Mouse (Mus musculus): ENCODE results near the gene Dhps. TPM values are rescaled to one million over a fixed set of nuclear protein-coding genes. Genes with fewer than 3 reads are reported as not detected.

Gene Dhps
- polyA plus RNA-seq, 1 experiment from 2014 or later: 88.8 TPM

DNA sequence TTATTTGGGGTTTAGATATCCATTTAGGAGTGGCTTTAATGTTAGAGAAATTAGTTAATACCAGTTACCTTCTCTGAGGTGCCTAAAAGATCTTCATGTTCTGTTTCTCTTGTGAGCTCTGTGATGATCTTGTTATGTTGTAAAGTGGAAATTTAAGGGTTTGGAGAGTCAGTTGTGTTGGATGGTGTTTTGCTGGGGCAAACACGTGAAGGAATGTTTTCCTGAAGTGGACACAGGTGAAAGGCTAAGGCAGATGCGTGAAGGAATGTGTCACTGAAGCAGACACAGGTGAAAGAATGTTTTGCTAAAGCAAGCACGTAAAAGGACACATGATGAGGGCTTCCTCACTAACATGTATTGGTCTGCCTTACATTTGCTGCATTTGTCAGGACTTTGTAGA is 51.4 kb downstream of the Dhps start, which contains the start of gene Zfp791:
Zfp791 (minus strand) TSS at position 101 of the 400 bp plus-strand sequence.
- 83% methylated on average over 3 of the region's 3 CpGs for WGBS
- no peak within 1 kb of the TSS for H3K4me3 ChIP-seq (replicated peaks; ENCODE audit: low read depth, low read length)

GRCm38 (mm10) chr8:85123691-85124090 is 52.1 kb downstream of the Dhps start:
- H3K9ac ChIP-seq (replicated peaks; ENCODE audit: low read length): no peak overlapping the region
- no peak overlapping the region for H3K27ac ChIP-seq (replicated peaks; ENCODE audit: low read depth, low read length)
- no peak for DNase-seq
- ATAC-seq (ENCODE audit: low FRiP score, low TSS enrichment): no peak
- WGBS: 93% methylated on average over 8 of the region's 8 CpGs
- no peaks in the 10 kb centered on the region for H3K27me3 ChIP-seq (ENCODE audit: control insufficient read depth, insufficient read depth, low read length)
- H3K4me1 ChIP-seq (ENCODE audit: control insufficient read depth, insufficient read depth, low read length): no peaks in the 10 kb centered on the region
- no peaks in the 10 kb centered on the region for H3K9me3 ChIP-seq (ENCODE audit: control insufficient read depth, low read length)
- no peaks in the 10 kb centered on the region for H3K36me3 ChIP-seq (ENCODE audit: control insufficient read depth, insufficient read depth, low read length)
- H3K4me2 ChIP-seq (ENCODE audit: low read length): no peak overlapping the region
- H3K4me3 ChIP-seq (replicated peaks; ENCODE audit: low read depth, low read length): no peak overlapping the region

More for the DNA sequence above, 51.4 kb downstream of the Dhps start, which contains the start of gene Zfp791:
- no peak for ATAC-seq (ENCODE audit: low FRiP score, low TSS enrichment)
- no peak for DNase-seq
- Histone ChIP-seq H3K27ac (replicated peaks; ENCODE audit: low read depth, low read length) (no peak within 1 kb of the TSS), H3K36me3 (ENCODE audit: control insufficient read depth, insufficient read depth, low read length) (no peaks in the 10 kb centered on the region), H3K4me1 (ENCODE audit: control insufficient read depth, insufficient read depth, low read length) (no peaks in the 10 kb centered on the region), H3K9ac (replicated peaks; ENCODE audit: low read length) (no peak within 1 kb of the TSS), H3K9me3 (ENCODE audit: control insufficient read depth, low read length) (no peaks in the 10 kb centered on the region), H3K4me2 (ENCODE audit: low read length) (no peak within 1 kb of the TSS), H3K27me3 (ENCODE audit: control insufficient read depth, insufficient read depth, low read length) (no peaks in the 10 kb centered on the region)

Small RNA genes within 50 kb of the gene (microRNA-seq; reads per million reads assigned to microRNA genes)
- gene Gm23388 (0.88 reads per million), gene Mir7070 (2.4 reads per million, percentile 15 among the genes with 10 or more reads in this experiment)

Other genes with a start within 250 kb of the Dhps start
- gene Dand5, start 248.9 kb upstream of the Dhps start, polyA plus RNA-seq (2014; fragmentation: Nextera tagmentation; extraction: Ambion mirVana): 9.9 and 12.7 TPM in 2 replicates
- gene Gadd45gip1, start 240.2 kb upstream of the Dhps start, polyA plus RNA-seq (2014; fragmentation: Nextera tagmentation; extraction: Ambion mirVana): 32.7 and 35.8 TPM in 2 replicates
- gene Rad23a, start 231.1 kb upstream of the Dhps start, polyA plus RNA-seq (2014; fragmentation: Nextera tagmentation; extraction: Ambion mirVana): 83.4 and 84.3 TPM in 2 replicates
- 434 and 525 TPM in 2 replicates for gene Calr, start 224.8 kb upstream of the Dhps start, polyA plus RNA-seq (2014; fragmentation: Nextera tagmentation; extraction: Ambion mirVana)
- gene Farsa, start 214.8 kb upstream of the Dhps start, polyA plus RNA-seq (2014; fragmentation: Nextera tagmentation; extraction: Ambion mirVana): 95.6 and 111 TPM in 2 replicates
- 17.4 and 27.4 TPM in 2 replicates for gene Syce2, start 199.6 kb upstream of the Dhps start, polyA plus RNA-seq (2014; fragmentation: Nextera tagmentation; extraction: Ambion mirVana)
- gene Gcdh, start 177.8 kb upstream of the Dhps start, polyA plus RNA-seq (2014; fragmentation: Nextera tagmentation; extraction: Ambion mirVana): 22.4 and 25.9 TPM in 2 replicates
- gene Klf1, start 169.8 kb upstream of the Dhps start, polyA plus RNA-seq (2014; fragmentation: Nextera tagmentation; extraction: Ambion mirVana): 0.19 and 0.63 TPM in 2 replicates
- gene Dnase2a, start 163.2 kb upstream of the Dhps start, polyA plus RNA-seq (2014; fragmentation: Nextera tagmentation; extraction: Ambion mirVana): 4.0 and 5.4 TPM in 2 replicates
- 69.5 and 69.9 TPM in 2 replicates for gene Mast1, start 134.4 kb upstream of the Dhps start, polyA plus RNA-seq (2014; fragmentation: Nextera tagmentation; extraction: Ambion mirVana)
- gene Rtbdn, start 124.8 kb upstream of the Dhps start, polyA plus RNA-seq (2014; fragmentation: Nextera tagmentation; extraction: Ambion mirVana): 0.99 and 1.4 TPM in 2 replicates
- not detected in 2 replicates for gene Gm49661, start 102.3 kb upstream of the Dhps start, polyA plus RNA-seq (2014; fragmentation: Nextera tagmentation; extraction: Ambion mirVana)
- gene Prdx2, start 102.2 kb upstream of the Dhps start, polyA plus RNA-seq (2014; fragmentation: Nextera tagmentation; extraction: Ambion mirVana): 1,531 and 1,588 TPM in 2 replicates
- 51.7 and 54.4 TPM in 2 replicates for gene Rnaseh2a, start 102.0 kb upstream of the Dhps start, polyA plus RNA-seq (2014; fragmentation: Nextera tagmentation; extraction: Ambion mirVana)
- gene Junb, start 93.0 kb upstream of the Dhps start, polyA plus RNA-seq (2014; fragmentation: Nextera tagmentation; extraction: Ambion mirVana): 4.3 and 5.7 TPM in 2 replicates
- 25.8 and 31.4 TPM in 2 replicates for gene Hook2, start 81.2 kb upstream of the Dhps start, polyA plus RNA-seq (2014; fragmentation: Nextera tagmentation; extraction: Ambion mirVana)
- not detected in 2 replicates for gene Best2, start 57.2 kb upstream of the Dhps start, polyA plus RNA-seq (2014; fragmentation: Nextera tagmentation; extraction: Ambion mirVana)
- 130 and 155 TPM in 2 replicates for gene Asna1, start 46.5 kb upstream of the Dhps start, polyA plus RNA-seq (2014; fragmentation: Nextera tagmentation; extraction: Ambion mirVana)
- gene Trir, start 44.9 kb upstream of the Dhps start, polyA plus RNA-seq (2014; fragmentation: Nextera tagmentation; extraction: Ambion mirVana): 157 and 191 TPM in 2 replicates
- gene Tnpo2, start 34.8 kb upstream of the Dhps start, polyA plus RNA-seq (2014; fragmentation: Nextera tagmentation; extraction: Ambion mirVana): 32.0 and 41.0 TPM in 2 replicates
- gene Fbxw9, start 11.7 kb upstream of the Dhps start, polyA plus RNA-seq (2014; fragmentation: Nextera tagmentation; extraction: Ambion mirVana): 65.0 and 80.9 TPM in 2 replicates
- gene Gm5741, start 3.8 kb upstream of the Dhps start, polyA plus RNA-seq (2014; fragmentation: Nextera tagmentation; extraction: Ambion mirVana): 1.7 TPM in 1 of 2 replicates, not detected in the other
- gene Wdr83os, start 9.0 kb downstream of the Dhps start, polyA plus RNA-seq (2014; fragmentation: Nextera tagmentation; extraction: Ambion mirVana): 141 and 154 TPM in 2 replicates
- gene Wdr83, start 9.5 kb downstream of the Dhps start, polyA plus RNA-seq (2014; fragmentation: Nextera tagmentation; extraction: Ambion mirVana): 53.9 and 58.2 TPM in 2 replicates
- gene Man2b1, start 11.5 kb downstream of the Dhps start, polyA plus RNA-seq (2014; fragmentation: Nextera tagmentation; extraction: Ambion mirVana): 13.3 and 17.2 TPM in 2 replicates
- 3.0 and 4.0 TPM in 2 replicates for gene Zfp791, start 51.3 kb downstream of the Dhps start, polyA plus RNA-seq (2014; fragmentation: Nextera tagmentation; extraction: Ambion mirVana)
- not detected in 2 replicates for gene Cks1brt, start 80.2 kb downstream of the Dhps start, polyA plus RNA-seq (2014; fragmentation: Nextera tagmentation; extraction: Ambion mirVana)
- not detected in 2 replicates for gene Olfr371, start 154.2 kb downstream of the Dhps start, polyA plus RNA-seq (2014; fragmentation: Nextera tagmentation; extraction: Ambion mirVana)
- gene Orc6, start 227.9 kb downstream of the Dhps start, polyA plus RNA-seq (2014; fragmentation: Nextera tagmentation; extraction: Ambion mirVana): 77.0 and 77.5 TPM in 2 replicates
- 155 and 182 TPM in 2 replicates for gene Vps35, start 228.0 kb downstream of the Dhps start, polyA plus RNA-seq (2014; fragmentation: Nextera tagmentation; extraction: Ambion mirVana)